Mouse (Mus musculus): ENCODE data around the gene Olfr239. TPM values are rescaled to one million over a fixed set of nuclear protein-coding genes. Genes with fewer than 3 reads are reported as not detected.

Olfr239 gene
- not detected for polyA plus RNA-seq (2014; fragmentation: Illumina TruSeq; extraction: RNeasy Lipid Tissue Mini Kit (QIAGEN cat#74804); ENCODE audit: low read depth, low replicate concordance)

GRCm38 (mm10) chr17:33191002-33191401 lies at the start of gene Olfr239:
Olfr239 (plus strand) TSS chr17:33191302.

GRCm38 (mm10) chr17:33168147-33168546 lies 23.0 kb upstream of the Olfr239 start, which contains the start of gene Olfr55:
Olfr55 (plus strand) TSS chr17:33168447.

GRCm38 (mm10) chr17:33221590-33221989 lies 30.5 kb downstream of the Olfr239 start, which contains the start of gene Olfr1564:
Olfr1564 (minus strand) TSS chr17:33221690.

Other genes starting within 250 kb of the Olfr239 start
- gene Cyp4f13, start 243.9 kb upstream of the Olfr239 start, polyA plus RNA-seq (2014; fragmentation: Illumina TruSeq; extraction: RNeasy Lipid Tissue Mini Kit (QIAGEN cat#74804); ENCODE audit: low read depth, low replicate concordance): 50.7 TPM
- gene Zfp472, start 225.5 kb upstream of the Olfr239 start, polyA plus RNA-seq (2014; fragmentation: Illumina TruSeq; extraction: RNeasy Lipid Tissue Mini Kit (QIAGEN cat#74804); ENCODE audit: low read depth, low replicate concordance): 6.4 TPM
- 8.5 TPM for gene Zfp952, start 198.2 kb upstream of the Olfr239 start, polyA plus RNA-seq (2014; fragmentation: Illumina TruSeq; extraction: RNeasy Lipid Tissue Mini Kit (QIAGEN cat#74804); ENCODE audit: low read depth, low replicate concordance)
- 5.9 TPM for gene Zfp763, start 157.9 kb upstream of the Olfr239 start, polyA plus RNA-seq (2014; fragmentation: Illumina TruSeq; extraction: RNeasy Lipid Tissue Mini Kit (QIAGEN cat#74804); ENCODE audit: low read depth, low replicate concordance)
- 0.41 TPM for gene 4921501E09Rik, start 123.2 kb upstream of the Olfr239 start, polyA plus RNA-seq (2014; fragmentation: Illumina TruSeq; extraction: RNeasy Lipid Tissue Mini Kit (QIAGEN cat#74804); ENCODE audit: low read depth, low replicate concordance)
- gene Zfp563, start 102.0 kb upstream of the Olfr239 start, polyA plus RNA-seq (2014; fragmentation: Illumina TruSeq; extraction: RNeasy Lipid Tissue Mini Kit (QIAGEN cat#74804); ENCODE audit: low read depth, low replicate concordance): 5.3 TPM
- 2.6 TPM for gene Morc2b, start 51.6 kb upstream of the Olfr239 start, polyA plus RNA-seq (2014; fragmentation: Illumina TruSeq; extraction: RNeasy Lipid Tissue Mini Kit (QIAGEN cat#74804); ENCODE audit: low read depth, low replicate concordance)
- gene Olfr55, start 22.9 kb upstream of the Olfr239 start, polyA plus RNA-seq (2014; fragmentation: Illumina TruSeq; extraction: RNeasy Lipid Tissue Mini Kit (QIAGEN cat#74804); ENCODE audit: low read depth, low replicate concordance): not detected
- not detected for gene Olfr1564, start 30.4 kb downstream of the Olfr239 start, polyA plus RNA-seq (2014; fragmentation: Illumina TruSeq; extraction: RNeasy Lipid Tissue Mini Kit (QIAGEN cat#74804); ENCODE audit: low read depth, low replicate concordance)
- gene Zfp955a, start 63.8 kb downstream of the Olfr239 start, polyA plus RNA-seq (2014; fragmentation: Illumina TruSeq; extraction: RNeasy Lipid Tissue Mini Kit (QIAGEN cat#74804); ENCODE audit: low read depth, low replicate concordance): 8.2 TPM
- not detected for gene Olfr63, start 73.4 kb downstream of the Olfr239 start, polyA plus RNA-seq (2014; fragmentation: Illumina TruSeq; extraction: RNeasy Lipid Tissue Mini Kit (QIAGEN cat#74804); ENCODE audit: low read depth, low replicate concordance)
- 5.1 TPM for gene Zfp955b, start 98.2 kb downstream of the Olfr239 start, polyA plus RNA-seq (2014; fragmentation: Illumina TruSeq; extraction: RNeasy Lipid Tissue Mini Kit (QIAGEN cat#74804); ENCODE audit: low read depth, low replicate concordance)
- gene Zfp81, start 167.6 kb downstream of the Olfr239 start, polyA plus RNA-seq (2014; fragmentation: Illumina TruSeq; extraction: RNeasy Lipid Tissue Mini Kit (QIAGEN cat#74804); ENCODE audit: low read depth, low replicate concordance): 4.9 TPM
- gene Zfp101, start 203.3 kb downstream of the Olfr239 start, polyA plus RNA-seq (2014; fragmentation: Illumina TruSeq; extraction: RNeasy Lipid Tissue Mini Kit (QIAGEN cat#74804); ENCODE audit: low read depth, low replicate concordance): 6.5 TPM
- gene Actl9, start 241.6 kb downstream of the Olfr239 start, polyA plus RNA-seq (2014; fragmentation: Illumina TruSeq; extraction: RNeasy Lipid Tissue Mini Kit (QIAGEN cat#74804); ENCODE audit: low read depth, low replicate concordance): 13.2 TPM